Mouse (Mus musculus) G1E (cell line): Measurements from ENCODE around the gene Ctnnbl1. TPM values are rescaled to one million over a fixed set of nuclear protein-coding genes. Genes with fewer than 3 reads are reported as not detected.

ENCODE experiments used
- ATAC-seq: 2 replicates; pipeline ENCODE4 v1.8.0; 2016; ENCODE audit warnings: mild to moderate bottlenecking; ENCODE audit not compliant: insufficient number of reproducible peaks, poor library complexity, low FRiP score, severe bottlenecking; ENCODE audit errors: extremely low read depth
- DNase-seq: peaks from one replicate; pipeline ENCODE4 v3.0.0; 2012; ENCODE audit warnings: low spot score
- H3K27me3 ChIP-seq: 2 replicates; pipeline ENCODE4 v1.6.1; 2012; ENCODE audit warnings: mild to moderate bottlenecking, low read length, inconsistent platforms; ENCODE audit not compliant: insufficient read depth
- H3K36me3 ChIP-seq: replicated peaks from 2 replicates; pipeline ENCODE3; 2012; ENCODE audit warnings: mild to moderate bottlenecking, inconsistent platforms
- H3K4me1 ChIP-seq: 2 replicates; pipeline ENCODE4 v1.6.1; 2012; ENCODE audit warnings: low read depth, low read length, inconsistent platforms, mixed read lengths; ENCODE audit not compliant: insufficient read depth
- H3K4me3 ChIP-seq: 2 replicates; pipeline ENCODE4 v1.5.1; 2012; ENCODE audit warnings: low read depth, mild to moderate bottlenecking, inconsistent platforms, low read length, moderate library complexity, mixed read lengths
- H3K9me3 ChIP-seq: replicated peaks from 2 replicates; pipeline ENCODE4 v1.6.1; 2012; ENCODE audit warnings: inconsistent platforms
- CTCF ChIP-seq: IDR thresholded peaks from 2 replicates; pipeline ENCODE4 v1.5.1; 2012; ENCODE audit warnings: low read depth, low read length, inconsistent platforms, mixed read lengths
- GATA1 ChIP-seq: IDR thresholded peaks from 2 replicates; pipeline ENCODE4 v1.6.1; 2012; ENCODE audit warnings: borderline replicate concordance, low read length, inconsistent platforms, mixed read lengths
- GATA2 ChIP-seq: IDR thresholded peaks from 2 replicates; pipeline ENCODE4 v1.6.1; 2012; ENCODE audit warnings: low read depth, low read length, inconsistent platforms, borderline replicate concordance
- POLR2AphosphoS5 ChIP-seq: IDR thresholded peaks from 2 replicates; pipeline ENCODE4 v1.6.1; 2012; ENCODE audit warnings: low read depth, low read length, inconsistent platforms; ENCODE audit not compliant: insufficient replicate concordance
- TAL1 ChIP-seq: conservative IDR thresholded peaks from 2 replicates; pipeline ENCODE4 v1.6.1; 2012; ENCODE audit warnings: low read depth, low read length, inconsistent platforms, mixed read lengths
- polyA plus RNA-seq: library from polyadenylated mRNA; stranded (reverse); fragments of >175 nt; gene quantifications from 2 replicates; pipeline ENCODE4 v1.2.3, GENCODE M21; 2012
- total RNA-seq, 2 experiments: library from RNA; stranded (forward) in 1 of 2; stranded (reverse) in 1 of 2; fragments of 200-1000 nt in 1 of 2; fragments of >200 nt in 1 of 2; fragmentation: Nextera tagmentation in 1 of 2; gene quantifications; 2 replicates each; pipeline ENCODE4 v1.2.3; 2014 to 2017

Ctnnbl1 gene
- total and polyA plus RNA-seq, 3 experiments: 22.9 to 53.9 (median 32.4) TPM

DNA sequence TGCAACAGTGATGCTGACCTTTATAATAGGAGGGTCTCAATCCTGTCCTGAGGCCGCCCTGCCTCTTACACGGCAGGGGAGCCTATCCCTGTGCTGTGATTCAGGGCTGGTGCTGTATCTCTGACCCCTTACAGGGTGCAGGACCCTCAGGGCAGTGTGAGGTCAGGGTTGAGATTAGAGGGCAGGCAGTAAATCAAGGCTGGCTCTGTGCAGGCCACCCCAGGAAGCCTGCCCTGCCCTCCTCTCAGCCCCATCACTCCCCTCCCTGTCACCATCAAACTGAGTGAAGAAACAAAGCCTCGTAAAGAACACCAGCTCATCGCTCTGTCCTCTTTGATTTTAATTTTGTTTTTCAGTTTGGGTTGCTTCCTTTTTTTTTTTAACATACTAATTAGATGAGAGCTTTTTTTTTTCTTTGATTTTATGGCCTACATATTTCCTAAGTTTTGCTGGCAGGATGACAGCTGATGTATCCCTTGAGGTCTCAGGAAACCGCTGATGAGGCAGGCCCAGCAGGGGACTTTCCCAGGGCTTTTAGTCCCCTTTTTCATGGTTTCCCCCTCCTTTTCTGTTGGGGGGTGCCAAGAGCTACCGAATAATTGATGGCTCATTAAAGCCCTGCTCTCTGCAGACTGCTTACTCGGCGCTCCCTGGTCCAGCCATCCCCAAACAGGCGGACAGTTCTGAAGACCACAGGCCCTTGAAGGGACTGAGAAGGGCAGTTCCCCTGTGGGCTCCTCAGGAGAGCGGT lies 150.2 kb downstream of the Ctnnbl1 start:
- Histone ChIP-seq H3K36me3 (peaks cover 87% of the 10 kb centered on the region), H3K9me3 (no peaks in the 10 kb centered on the region), H3K4me1 (no peaks in the 10 kb centered on the region), H3K27me3 (no peaks in the 10 kb centered on the region), H3K4me3 (no peak overlapping the region)
- no peak for DNase-seq
- no peak for ATAC-seq
- TF ChIP-seq CTCF (no peak), TAL1 (no peak), GATA1 (no peak), POLR2AphosphoS5 (no peak)

DNA sequence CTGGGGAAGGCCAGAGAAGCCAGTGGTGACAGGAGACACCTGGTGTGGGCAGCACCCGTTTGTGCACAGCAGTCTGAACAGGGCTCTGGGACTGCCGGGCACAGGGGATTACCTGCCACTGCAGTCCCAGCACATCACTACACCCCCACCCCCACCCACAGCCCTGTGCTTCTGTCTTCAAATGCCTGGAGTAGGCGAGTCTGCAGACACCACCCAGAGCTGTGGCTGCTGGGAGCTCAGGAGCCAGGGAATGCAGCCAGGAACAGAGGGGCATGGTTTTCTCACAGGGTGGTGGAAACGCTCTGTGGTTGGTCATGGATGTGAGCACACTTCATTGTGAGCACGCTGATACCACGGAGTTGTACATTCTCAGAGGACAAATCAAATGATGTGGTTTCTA lies 154.0 kb downstream of the Ctnnbl1 start:
- Histone ChIP-seq H3K27me3 (peaks cover 13% of the 10 kb centered on the region; the same call in 1 of the 2 replicates), H3K9me3 (no peaks in the 10 kb centered on the region), H3K36me3 (peaks cover 56% of the 10 kb centered on the region), H3K4me1 (no peaks in the 10 kb centered on the region), H3K4me3 (no peak overlapping the region)
- no peak for TF ChIP-seq POLR2AphosphoS5
- TF ChIP-seq CTCF: no peak
- no peak for TF ChIP-seq GATA2
- TF ChIP-seq GATA1: no peak
- TF ChIP-seq TAL1: no peak
- DNase-seq (no peak), ATAC-seq (no peak)

DNA sequence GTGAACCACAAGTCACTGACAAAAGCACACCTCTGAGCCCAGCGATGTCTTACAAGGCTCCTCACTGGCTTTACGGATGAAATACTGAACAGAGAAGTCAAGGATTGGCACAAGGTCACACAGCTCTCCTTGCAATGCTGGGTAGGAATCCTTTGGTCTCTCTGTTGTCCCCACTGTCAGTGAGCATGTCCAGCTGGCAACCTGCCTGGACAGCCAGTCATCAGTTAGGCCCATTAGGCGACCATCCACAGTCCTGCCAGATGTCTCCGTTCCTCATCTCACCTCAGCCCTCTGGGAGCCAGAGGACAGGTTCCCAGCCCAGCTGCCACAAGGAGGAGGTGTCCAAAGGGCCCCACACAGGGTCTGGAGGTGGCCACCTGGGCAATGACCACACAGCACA lies 159.9 kb downstream of the Ctnnbl1 start:
- Histone ChIP-seq H3K36me3 (peaks cover 3% of the 10 kb centered on the region), H3K4me3 (no peak overlapping the region), H3K4me1 (no peaks in the 10 kb centered on the region), H3K9me3 (no peaks in the 10 kb centered on the region), H3K27me3 (peaks cover 35% of the 10 kb centered on the region)
- TF ChIP-seq CTCF (no peak), GATA1 (no peak), POLR2AphosphoS5 (no peak), TAL1 (no peak), GATA2 (no peak)
- ATAC-seq (no peak), DNase-seq (no peak)

DNA sequence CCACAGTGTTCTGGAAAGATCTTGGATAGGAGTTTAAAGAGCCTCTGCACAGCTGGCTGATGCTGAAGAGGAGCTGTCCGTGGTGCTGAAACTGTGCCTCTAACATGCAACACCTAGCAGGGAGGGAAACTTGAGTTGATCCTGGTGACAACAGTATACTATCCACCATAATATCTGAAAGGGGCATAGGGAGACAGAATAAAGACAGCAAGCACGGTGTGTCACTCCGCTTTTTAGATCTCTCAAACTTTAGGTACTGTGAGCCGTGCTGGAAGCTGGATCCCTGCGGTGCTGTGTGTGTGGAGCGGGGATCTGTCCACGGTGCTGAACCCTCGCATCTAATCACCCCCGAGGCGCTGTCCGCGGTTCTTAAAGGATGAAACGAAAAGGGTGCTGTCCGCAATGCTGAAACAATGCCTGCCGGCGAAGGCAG lies 176.0 kb downstream of the Ctnnbl1 start:
- TF ChIP-seq POLR2AphosphoS5: no peak
- TF ChIP-seq TAL1: no peak
- no peak for TF ChIP-seq CTCF
- H3K36me3 ChIP-seq: no peaks in the 10 kb centered on the region
- H3K4me1 ChIP-seq: no peaks in the 10 kb centered on the region
- peak; percentile 57 for ATAC-seq
- peaks cover 5% of the 10 kb centered on the region; the same call in 1 of the 2 replicates for H3K27me3 ChIP-seq
- peaks cover 14% of the 10 kb centered on the region for H3K9me3 ChIP-seq
- DNase-seq: peak; percentile 79
- no peak overlapping the region for H3K4me3 ChIP-seq

DNA sequence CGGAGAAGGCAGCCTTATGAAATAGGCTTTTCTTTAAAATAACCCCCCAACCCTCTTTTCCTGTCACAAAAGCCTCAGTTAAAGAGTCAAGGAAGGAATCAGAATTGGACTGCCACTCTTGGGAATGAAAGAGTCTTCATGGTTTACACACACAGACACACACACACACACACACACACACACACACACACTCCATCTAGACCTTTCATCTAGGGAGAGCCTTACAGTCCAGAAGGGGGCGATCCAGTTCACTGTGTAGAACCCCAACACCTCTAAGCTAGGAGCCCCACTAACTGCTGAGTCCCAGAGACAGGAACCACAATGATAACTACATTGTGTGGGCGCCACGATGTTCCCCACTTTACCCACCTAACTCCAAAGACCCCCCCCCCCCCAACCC lies 176.5 kb downstream of the Ctnnbl1 start:
- ATAC-seq (no peak), DNase-seq (no peak)
- Histone ChIP-seq H3K4me3 (no peak overlapping the region), H3K36me3 (no peaks in the 10 kb centered on the region), H3K9me3 (peaks cover 14% of the 10 kb centered on the region), H3K4me1 (no peaks in the 10 kb centered on the region), H3K27me3 (peaks cover 5% of the 10 kb centered on the region; the same call in 1 of the 2 replicates)
- no peak for TF ChIP-seq CTCF
- TF ChIP-seq POLR2AphosphoS5: no peak
- no peak for TF ChIP-seq GATA2
- TF ChIP-seq GATA1: no peak
- no peak for TF ChIP-seq TAL1

DNA sequence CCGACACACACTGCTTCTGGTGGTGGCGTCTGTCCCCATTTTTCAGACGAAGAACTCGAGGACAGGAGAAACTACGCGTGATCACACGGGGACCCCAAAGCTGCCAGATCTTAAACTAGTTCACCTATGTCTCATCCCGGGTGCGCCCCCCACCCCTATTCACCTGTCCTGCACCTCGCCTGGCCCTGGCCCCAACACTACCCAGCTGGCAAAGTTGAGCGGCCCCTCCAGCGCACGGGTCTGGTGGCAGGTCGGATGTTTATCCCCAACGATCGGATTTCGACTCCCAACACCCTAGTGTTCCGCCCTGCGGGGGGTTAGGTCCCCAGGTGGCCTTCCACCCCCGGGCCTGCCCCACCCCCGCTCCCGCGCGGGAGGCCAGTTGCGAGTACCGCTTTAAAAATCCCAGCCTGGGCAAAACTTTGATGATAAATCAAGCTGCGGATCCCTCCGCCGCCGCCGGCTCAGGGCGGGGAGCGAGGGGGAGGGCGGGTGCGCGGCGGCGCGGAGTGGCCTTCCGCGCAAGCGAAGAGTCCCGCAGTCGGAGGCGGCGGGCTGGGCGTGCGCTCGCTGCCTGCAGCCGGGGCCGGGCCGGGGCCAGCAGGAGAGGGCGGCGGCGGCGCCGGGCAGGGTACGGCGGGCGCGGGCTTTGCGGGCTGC lies 177.0 kb downstream of the Ctnnbl1 start, which contains the start of gene Vstm2l:
Gene Vstm2l, plus strand, starts transcription at position 549 of the 660 bp plus-strand sequence.
- Histone ChIP-seq H3K9me3 (peaks cover 14% of the 10 kb centered on the region), H3K36me3 (no peaks in the 10 kb centered on the region), H3K4me3 (no peak within 1 kb of the TSS), H3K4me1 (no peaks in the 10 kb centered on the region), H3K27me3 (peaks cover 5% of the 10 kb centered on the region; the same call in 1 of the 2 replicates)
- ATAC-seq (no peak), DNase-seq (no peak)
- TF ChIP-seq POLR2AphosphoS5 (no peak), TAL1 (no peak), GATA2 (no peak), GATA1 (no peak), CTCF (no peak)
